Mouse (Mus musculus) embryonic facial prominence, embryonic 11.5 days (tissue): ENCODE data around the gene Ptpn3. TPM values are rescaled to one million over a fixed set of nuclear protein-coding genes. Genes with fewer than 3 reads are reported as not detected.

Experiments used
- ATAC-seq: fragments of 200-750 bp; cut with Nextera tagmentation; replicated peaks from 2 replicates; pipeline ENCODE4 v1.8.0; 2017; ENCODE audit warnings: low read depth; ENCODE audit not compliant: insufficient number of reproducible peaks, low FRiP score, low TSS enrichment
- DNase-seq: peaks from one replicate; pipeline ENCODE4 v3.0.0-alpha.2; 2015; ENCODE audit warnings: low spot score
- H3K27ac ChIP-seq: fragments of 300-500 bp; sonication (generic); replicated peaks from 2 replicates; pipeline ENCODE4 v1.5.1; 2014; ENCODE audit warnings: mild to moderate bottlenecking, low read depth, low read length, control low read depth
- H3K27me3 ChIP-seq: fragments of 300-500 bp; sonication (generic); 2 replicates; pipeline ENCODE4 v1.6.1; 2014; ENCODE audit warnings: mild to moderate bottlenecking, low read length, moderate library complexity, mixed read lengths; ENCODE audit not compliant: control insufficient read depth, insufficient read depth
- H3K36me3 ChIP-seq: fragments of 300-500 bp; sonication (generic); replicated peaks from 2 replicates; pipeline ENCODE4 v1.6.1; 2014; ENCODE audit warnings: low read depth, mild to moderate bottlenecking, low read length, moderate library complexity, mixed read lengths; ENCODE audit not compliant: control insufficient read depth, insufficient read depth
- H3K4me1 ChIP-seq: fragments of 300-500 bp; sonication (generic); 2 replicates; pipeline ENCODE4 v1.6.1; 2014; ENCODE audit warnings: low read length, mixed read lengths; ENCODE audit not compliant: control insufficient read depth, insufficient read depth
- H3K4me2 ChIP-seq: fragments of 300-500 bp; sonication (generic); 2 replicates; pipeline ENCODE4 v1.6.1; 2014; ENCODE audit warnings: low read depth, mild to moderate bottlenecking, control low read depth, low read length, moderate library complexity
- H3K4me3 ChIP-seq: fragments of 300-500 bp; sonication (generic); 2 replicates; pipeline ENCODE4 v1.5.1; 2014; ENCODE audit warnings: low read depth, low read length, control low read depth
- H3K9ac ChIP-seq: fragments of 300-500 bp; sonication (generic); replicated peaks from 2 replicates; pipeline ENCODE4 v1.6.1; 2014; ENCODE audit warnings: mild to moderate bottlenecking, control low read depth, low read length
- H3K9me3 ChIP-seq: fragments of 300-500 bp; sonication (generic); replicated peaks from 2 replicates; pipeline ENCODE4 v1.6.1; 2016; ENCODE audit warnings: mild to moderate bottlenecking, low read length, inconsistent platforms, mixed read lengths; ENCODE audit not compliant: control insufficient read depth
- WGBS: fragments of 180-500 bp; shearing (Covaris S2); extraction: QIAGEN DNeasy Blood & Tissue Kit; methylation state at CpG from one replicate; pipeline ENCODE4 v1.1.7; 2014; 5-methylcytosine and 5-hydroxymethylcytosine counted together
- polyA plus RNA-seq: library from polyadenylated mRNA; unstranded; fragments of >200 nt; fragmentation: Nextera tagmentation; extraction: Ambion mirVana; gene quantifications from 2 replicates; pipeline ENCODE4 v1.2.1, GENCODE M21; 2014

Ptpn3 gene
- polyA plus RNA-seq, 1 experiment from 2014 or later = 1.9 TPM

DNA sequence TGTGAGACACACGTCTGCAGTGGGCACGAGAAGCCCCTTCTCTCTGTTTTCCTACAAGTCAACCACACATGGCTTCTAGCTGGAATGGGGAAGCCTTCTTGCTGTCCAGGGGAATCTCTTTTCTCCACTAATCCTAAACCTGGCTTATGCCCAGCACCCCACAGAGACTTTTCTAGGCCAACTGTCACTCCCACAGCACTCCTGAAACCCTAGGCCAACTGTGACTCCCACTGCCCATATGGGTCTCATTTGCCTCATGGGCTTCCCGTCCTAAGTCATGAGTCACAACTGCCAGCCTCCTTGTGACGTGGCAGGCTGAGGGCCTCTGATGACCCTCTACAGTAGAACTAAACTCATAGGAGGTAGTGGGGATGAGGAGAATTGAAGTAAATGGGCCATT is 44.9 kb downstream of the Ptpn3 start:
- DNase-seq (no peak), ATAC-seq (no peak)
- Histone ChIP-seq H3K9me3 (no peaks in the 10 kb centered on the region), H3K27ac (no peak overlapping the region), H3K27me3 (no peaks in the 10 kb centered on the region), H3K4me2 (no peak overlapping the region), H3K36me3 (no peaks in the 10 kb centered on the region), H3K9ac (no peak overlapping the region), H3K4me1 (peaks cover 6% of the 10 kb centered on the region), H3K4me3 (no peak overlapping the region)
- WGBS = 38% methylated on average over 4 of the region's 4 CpGs

DNA sequence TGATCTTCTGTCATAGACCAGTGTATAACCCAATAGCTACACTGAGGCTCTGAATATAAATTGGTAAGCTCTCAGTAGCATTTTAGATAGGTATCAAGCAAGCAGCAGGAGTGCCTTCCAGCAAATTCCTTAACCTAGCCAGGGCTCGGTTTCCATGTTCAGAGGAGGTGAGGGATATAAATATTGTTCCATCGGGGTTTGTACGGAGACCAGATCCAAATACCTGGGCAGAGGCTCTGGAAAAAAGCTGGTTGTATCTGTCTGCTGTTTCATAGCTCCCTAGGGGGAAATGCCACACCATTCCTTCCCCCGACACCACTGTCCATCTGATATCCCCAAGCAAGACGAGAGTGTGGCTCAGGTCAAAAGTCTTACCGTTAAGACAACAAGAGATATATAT is 47.2 kb downstream of the Ptpn3 start:
- no peak for DNase-seq
- H3K9ac ChIP-seq = no peak overlapping the region
- H3K4me2 ChIP-seq = no peak overlapping the region
- H3K9me3 ChIP-seq = no peaks in the 10 kb centered on the region
- H3K27me3 ChIP-seq = no peaks in the 10 kb centered on the region
- no peak overlapping the region for H3K27ac ChIP-seq
- H3K4me1 ChIP-seq = peaks cover 6% of the 10 kb centered on the region
- 75% methylated on average over 6 of the region's 6 CpGs for WGBS
- no peak for ATAC-seq
- no peaks in the 10 kb centered on the region for H3K36me3 ChIP-seq
- no peak overlapping the region for H3K4me3 ChIP-seq

DNA sequence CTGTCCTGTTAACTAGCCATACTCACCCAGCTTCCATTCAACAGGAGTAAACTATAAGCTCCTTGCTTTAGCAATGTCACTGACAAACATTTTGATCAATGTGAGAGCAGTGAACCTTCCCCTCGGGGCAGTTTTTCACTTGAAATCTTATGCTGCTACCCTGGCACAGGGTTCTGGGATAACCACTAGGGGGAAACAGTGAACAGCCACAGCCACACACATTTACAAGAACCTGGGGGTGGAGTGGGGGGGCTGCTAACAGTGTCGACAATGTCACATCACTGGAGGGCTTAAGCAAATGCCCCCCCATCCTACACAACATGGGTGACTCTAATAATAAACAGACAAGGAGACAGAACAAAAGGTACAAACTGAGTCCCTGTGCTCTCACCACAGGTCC is 51.0 kb downstream of the Ptpn3 start:
- Histone ChIP-seq H3K9ac (no peak overlapping the region), H3K27ac (no peak overlapping the region), H3K4me2 (no peak overlapping the region), H3K4me1 (no peaks in the 10 kb centered on the region), H3K27me3 (no peaks in the 10 kb centered on the region), H3K4me3 (no peak overlapping the region), H3K9me3 (no peaks in the 10 kb centered on the region), H3K36me3 (no peaks in the 10 kb centered on the region)
- DNase-seq (peak; percentile 48), ATAC-seq (no peak; the same call in 1 of the 2 replicates)
- 34% methylated on average over 2 of the region's 2 CpGs for WGBS

DNA sequence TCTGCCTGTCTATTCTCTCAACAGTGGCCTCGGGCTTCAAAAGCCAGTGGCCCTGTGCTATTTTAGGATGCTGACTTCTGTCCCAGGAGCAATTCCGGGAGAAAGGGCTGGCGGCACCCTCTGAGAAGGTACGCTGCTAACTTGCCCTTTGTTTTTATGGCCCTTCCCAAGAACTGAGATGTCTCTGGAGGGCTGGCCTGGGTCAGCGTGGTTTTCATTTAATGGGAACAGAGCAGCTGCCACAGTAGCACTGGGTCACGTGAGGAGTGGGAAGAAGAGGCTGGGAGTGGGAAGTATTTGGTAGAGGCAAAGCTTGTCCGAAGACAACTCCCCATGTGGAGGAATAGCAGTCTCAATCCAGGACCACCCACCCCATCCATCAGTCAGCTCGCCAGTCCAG is 52.5 kb downstream of the Ptpn3 start:
- WGBS = 32% methylated on average over 8 of the region's 8 CpGs
- Histone ChIP-seq H3K4me1 (no peaks in the 10 kb centered on the region), H3K4me2 (no peak overlapping the region), H3K27me3 (no peaks in the 10 kb centered on the region), H3K4me3 (no peak overlapping the region), H3K9ac (no peak overlapping the region), H3K9me3 (no peaks in the 10 kb centered on the region), H3K36me3 (no peaks in the 10 kb centered on the region), H3K27ac (no peak overlapping the region)
- DNase-seq = no peak
- 0 out of 2 replicates have a peak, but pooled peaks have one; percentile 48 for ATAC-seq

DNA sequence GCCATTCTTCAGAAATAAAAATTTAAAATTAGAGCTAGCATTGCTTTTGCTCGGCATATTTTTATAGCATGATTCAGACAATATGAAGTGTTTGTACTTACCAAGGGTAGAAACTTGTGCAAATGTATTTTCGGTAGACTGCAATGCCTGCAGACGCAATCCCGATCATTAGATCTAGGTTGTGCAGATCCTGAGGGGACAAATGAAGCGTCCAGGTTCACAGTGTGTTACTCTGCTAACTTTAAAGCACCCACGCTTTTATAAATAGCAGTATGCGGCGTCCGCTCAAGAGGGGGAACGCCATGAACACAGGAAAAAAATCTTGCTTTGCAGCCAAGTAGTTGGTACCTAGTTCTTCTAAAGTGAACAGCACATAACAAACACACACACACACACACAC is 56.8 kb downstream of the Ptpn3 start:
- ATAC-seq (no peak), DNase-seq (no peak)
- no peak overlapping the region for H3K4me3 ChIP-seq
- no peak overlapping the region for H3K4me2 ChIP-seq
- 82% methylated on average over 10 of the region's 10 CpGs for WGBS
- no peak overlapping the region for H3K27ac ChIP-seq
- no peaks in the 10 kb centered on the region for H3K36me3 ChIP-seq
- H3K27me3 ChIP-seq = no peaks in the 10 kb centered on the region
- H3K4me1 ChIP-seq = no peaks in the 10 kb centered on the region
- no peak overlapping the region for H3K9ac ChIP-seq
- H3K9me3 ChIP-seq = no peaks in the 10 kb centered on the region

DNA sequence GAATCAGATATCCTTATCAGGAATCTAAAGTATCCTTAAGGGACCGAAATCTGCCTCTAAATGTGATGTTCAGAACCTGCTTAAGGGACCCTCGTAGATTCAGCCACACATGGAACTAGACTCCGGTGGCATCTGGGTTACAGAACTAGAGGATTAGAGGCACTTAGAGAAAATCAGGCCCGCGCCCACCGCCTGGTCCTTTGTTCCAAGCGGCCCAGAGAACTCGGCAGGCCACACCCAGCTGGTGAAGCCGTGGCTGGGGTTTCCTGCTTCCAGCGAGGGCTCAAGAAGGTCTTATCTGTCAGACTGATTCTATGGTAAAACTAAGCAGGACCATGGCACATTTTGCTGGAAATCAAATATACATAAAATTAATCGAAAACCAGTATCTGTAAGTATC is 58.3 kb downstream of the Ptpn3 start:
- ATAC-seq = no peak
- Histone ChIP-seq H3K36me3 (no peaks in the 10 kb centered on the region), H3K4me1 (no peaks in the 10 kb centered on the region), H3K27ac (no peak overlapping the region), H3K4me3 (no peak overlapping the region), H3K9me3 (no peaks in the 10 kb centered on the region), H3K27me3 (no peaks in the 10 kb centered on the region), H3K4me2 (no peak overlapping the region), H3K9ac (no peak overlapping the region)
- DNase-seq = peak; percentile 55
- 55% methylated on average over 11 of the region's 11 CpGs for WGBS

DNA sequence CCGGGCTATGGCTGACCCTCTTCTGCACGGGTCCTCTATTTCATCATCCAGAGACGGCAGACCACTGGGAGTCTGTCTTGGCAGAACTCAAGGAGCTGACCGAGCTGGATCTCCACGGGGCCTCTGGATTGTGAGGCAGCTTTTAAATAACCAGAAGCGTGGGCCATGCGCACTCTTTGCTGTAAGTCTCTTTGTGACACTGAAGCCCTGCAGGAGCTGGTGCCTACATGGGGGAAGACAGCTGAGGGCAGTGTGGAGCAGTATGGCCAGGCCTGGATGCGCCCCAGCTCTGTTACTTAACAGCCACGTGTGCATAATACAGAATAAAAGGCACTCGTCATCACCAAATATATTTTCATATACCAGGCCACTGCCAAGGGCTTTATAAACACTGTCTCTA is 60.7 kb downstream of the Ptpn3 start:
- no peak for DNase-seq
- Histone ChIP-seq H3K4me2 (no peak overlapping the region), H3K9me3 (no peaks in the 10 kb centered on the region)

DNA sequence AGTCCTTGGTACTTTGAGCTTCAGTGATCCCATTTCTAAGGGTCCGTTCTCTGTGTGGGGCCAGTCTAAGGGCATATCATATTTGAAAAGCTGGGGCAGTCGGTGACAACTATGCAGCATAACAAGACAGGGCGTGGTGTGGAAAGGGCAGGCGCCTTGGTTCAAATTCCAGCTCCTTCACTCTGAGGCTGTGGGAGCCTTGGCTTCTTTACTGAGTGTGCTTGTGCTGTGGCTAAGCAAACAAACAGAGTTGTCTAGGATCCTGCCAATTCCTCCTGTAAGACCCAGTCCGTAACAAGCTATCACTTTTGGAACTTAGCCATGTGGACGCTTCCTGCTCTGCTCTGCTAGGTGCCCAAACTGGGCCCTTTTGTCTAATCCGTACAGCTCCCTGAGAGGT is 61.5 kb downstream of the Ptpn3 start:
- H3K9me3 ChIP-seq = no peaks in the 10 kb centered on the region
- H3K4me2 ChIP-seq = no peak overlapping the region
- no peaks in the 10 kb centered on the region for H3K4me1 ChIP-seq
- H3K4me3 ChIP-seq = no peak overlapping the region
- ATAC-seq (no peak), DNase-seq (no peak)
- H3K27me3 ChIP-seq = no peaks in the 10 kb centered on the region
- H3K27ac ChIP-seq = no peak overlapping the region
- WGBS = 78% methylated on average over 7 of the region's 7 CpGs
- no peak overlapping the region for H3K9ac ChIP-seq
- no peaks in the 10 kb centered on the region for H3K36me3 ChIP-seq

More for the DNA sequence above, 60.7 kb downstream of the Ptpn3 start:
- Histone ChIP-seq H3K4me1 (no peaks in the 10 kb centered on the region), H3K27ac (no peak overlapping the region), H3K36me3 (no peaks in the 10 kb centered on the region), H3K4me3 (no peak overlapping the region), H3K9ac (no peak overlapping the region), H3K27me3 (no peaks in the 10 kb centered on the region)
- no peak for ATAC-seq
- 86% methylated on average over 10 of the region's 10 CpGs for WGBS
